Mouse (Mus musculus): ENCODE measurements around the gene Faxc.

DNA sequence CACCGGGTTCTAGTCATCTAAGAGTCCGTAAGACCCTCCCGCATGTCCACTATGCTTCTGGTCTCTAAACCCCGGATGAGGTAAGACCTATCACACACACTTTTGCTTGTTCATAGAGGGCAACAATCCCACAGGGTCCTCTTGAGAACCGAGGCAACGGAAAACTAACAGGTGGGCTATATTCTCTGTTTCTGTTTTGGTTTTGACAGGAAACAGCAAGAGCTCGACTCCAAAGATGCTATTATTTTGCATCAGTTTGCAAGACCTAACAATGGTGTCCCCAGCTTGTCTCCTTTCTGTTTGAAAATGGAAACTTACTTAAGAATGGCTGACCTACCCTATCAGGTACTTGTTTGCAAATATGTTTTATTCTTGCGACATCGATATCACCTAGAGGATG, 5.3 kb downstream of the Faxc start:
- TF ChIP-seq CTCF (IDR thresholded peaks at IDR 0.05; ENCODE audit: control insufficient read depth, insufficient read depth, low read length) (no peak), POLR2A (IDR thresholded peaks at IDR 0.05; ENCODE audit: borderline replicate concordance, control insufficient read depth, low read depth, low read length) (no peak)

Measured in bone marrow, adult 2 months (tissue).